Mouse (Mus musculus) right cerebral cortex, postnatal 4 days (tissue): ENCODE results near the gene Cdc26.

Source experiments
- DNase-seq: peaks from one replicate; pipeline ENCODE4 v3.0.0-alpha.2; 2022

The Cdc26 gene

GRCm38 (mm10) chr4:62408601-62409282 is at the start of gene Cdc26, which contains the start of gene Prpf4:
Cdc26 (minus strand) TSS chr4:62408642.
Prpf4 (plus strand) TSS chr4:62408797.
- DNase-seq: peak; percentile 96

GRCm38 (mm10) chr4:62454995-62455394 is 46.6 kb upstream of the Cdc26 start:
- DNase-seq: peak; percentile 35

- DNase-seq: no peak
Observed at GRCm38 (mm10) chr4:62440986-62441385, 32.5 kb upstream of the Cdc26 start.

- no peak for DNase-seq
Observed at GRCm38 (mm10) chr4:62440544-62440943, 32.1 kb upstream of the Cdc26 start.

- DNase-seq: no peak
Observed at GRCm38 (mm10) chr4:62439793-62440192, 31.4 kb upstream of the Cdc26 start.

- DNase-seq: no peak
Observed at GRCm38 (mm10) chr4:62437871-62438270, 29.4 kb upstream of the Cdc26 start.

GRCm38 (mm10) chr4:62437256-62437778 is 28.9 kb upstream of the Cdc26 start:
- no peak for DNase-seq

- no peak for DNase-seq
Observed at GRCm38 (mm10) chr4:62435081-62435480, 26.6 kb upstream of the Cdc26 start, which contains the start of gene Rnf183. Rnf183 (minus strand) TSS chr4:62435252.

GRCm38 (mm10) chr4:62433939-62434870 is 25.8 kb upstream of the Cdc26 start:
- DNase-seq: no peak

GRCm38 (mm10) chr4:62431522-62431921 is 23.1 kb upstream of the Cdc26 start:
- DNase-seq: no peak

GRCm38 (mm10) chr4:62430678-62431077 is 22.2 kb upstream of the Cdc26 start:
- DNase-seq: no peak

- DNase-seq: no peak
Observed at GRCm38 (mm10) chr4:62429616-62430015, 21.2 kb upstream of the Cdc26 start.

GRCm38 (mm10) chr4:62427978-62428758 is 19.7 kb upstream of the Cdc26 start:
- DNase-seq: no peak

- DNase-seq: no peak
Observed at GRCm38 (mm10) chr4:62425891-62426290, 17.4 kb upstream of the Cdc26 start.

GRCm38 (mm10) chr4:62419091-62419490 is 10.6 kb upstream of the Cdc26 start:
- no peak for DNase-seq

- no peak for DNase-seq
Observed at GRCm38 (mm10) chr4:62418448-62418847, 10.0 kb upstream of the Cdc26 start.

GRCm38 (mm10) chr4:62411606-62412005 is 3.2 kb upstream of the Cdc26 start:
- no peak for DNase-seq

- DNase-seq: no peak
Observed at GRCm38 (mm10) chr4:62410325-62410724, 1.9 kb upstream of the Cdc26 start.

- DNase-seq: no peak
Observed at GRCm38 (mm10) chr4:62409615-62410014, 1.2 kb upstream of the Cdc26 start.

GRCm38 (mm10) chr4:62407730-62408582 is 486 bp downstream of the Cdc26 start:
- peak; percentile 40 for DNase-seq

- no peak for DNase-seq
Observed at GRCm38 (mm10) chr4:62406133-62406532, 2.3 kb downstream of the Cdc26 start.

GRCm38 (mm10) chr4:62398956-62399355 is 9.5 kb downstream of the Cdc26 start:
- no peak for DNase-seq
